Mouse (Mus musculus) Patski (cell line): ENCODE results near the gene Zfp809. TPM values are rescaled to one million over a fixed set of nuclear protein-coding genes. Genes with fewer than 3 reads are reported as not detected.

Source experiments
- ATAC-seq: fragments of 100-300 bp; one replicate; pipeline ENCODE4 v1.8.0; 2021
- CTCF ChIA-PET: fragments of 350-600 bp; sonication (Branson Sonifier 250); formaldehyde crosslinking; loops from one replicate; lab custom pipeline; 2022; ENCODE audit warnings: inconsistent platforms; lab: Charles Lee
- POLR2A ChIA-PET: fragments of 350-600 bp; sonication (Branson Sonifier 250); formaldehyde crosslinking; loops from one replicate; lab custom pipeline; 2022; ENCODE audit warnings: antibody characterized with exemption, inconsistent platforms; lab: Charles Lee
- DNase-seq: peaks from one replicate; pipeline ENCODE4 v3.0.0-alpha.2; 2011; ENCODE audit warnings: low read depth, low spot score
- H3K27me3 ChIP-seq: fragments of 371-371 bp; one replicate; pipeline ENCODE4 v1.5.1; 2021
- CTCF ChIP-seq: fragments of 100-300 bp; IDR thresholded peaks from one replicate; pipeline ENCODE4 v1.5.1; 2021
- in situ Hi-C: fragments of 300-500 bp; cut with MboI; formaldehyde crosslinking; loops from 3 replicates; pipeline ENCODE4 v1.11.1; 2018; ENCODE audit warnings: low pct_unique_long_range_greater_than_20kb, mixed read lengths
- polyA plus RNA-seq: library from polyadenylated mRNA; unstranded; gene quantifications from one replicate; pipeline ENCODE4 v1.2.3, GENCODE M21; 2021

Zfp809 gene
- polyA plus RNA-seq, 1 experiment from 2014 or later = 32.9 TPM

- TF ChIP-seq CTCF = no peak
- ATAC-seq (no peak), DNase-seq (no peak)
- H3K27me3 ChIP-seq = no peaks in the 10 kb centered on the region
- in situ Hi-C loops = no loop called here
- CTCF ChIA-PET = no interaction called here
- POLR2A ChIA-PET = no interaction called here
Measured at GRCm38 (mm10) chr9:22262611-22263010, 37.1 kb downstream of the Zfp809 start.

GRCm38 (mm10) chr9:22268886-22269285 is 43.4 kb downstream of the Zfp809 start:
- TF ChIP-seq CTCF = no peak
- POLR2A ChIA-PET = no interaction called here
- CTCF ChIA-PET = no interaction called here
- no peaks in the 10 kb centered on the region for H3K27me3 ChIP-seq
- in situ Hi-C loops = no loop called here
- ATAC-seq = no peak
- DNase-seq = no peak

- no peak for TF ChIP-seq CTCF
- H3K27me3 ChIP-seq = no peaks in the 10 kb centered on the region
- in situ Hi-C loops = no loop called here
- DNase-seq (no peak), ATAC-seq (no peak)
- ChIA-PET CTCF (interaction anchor here (1.6 kb wide), 1 partner anchor 53 kb away, joined by 3 read pairs; the partner anchor contains the start of gene Zfp809), POLR2A (interaction anchor here (0.6 to 1.2 kb wide), 2 partner anchors 8 to 179 kb away, joined by 3 to 4 read pairs; no protein-coding TSS in a partner anchor)
Measured at GRCm38 (mm10) chr9:22278733-22279132, 53.2 kb downstream of the Zfp809 start.

Other genes with a start within 250 kb of the Zfp809 start
- gene Rgl3, start 236.3 kb upstream of the Zfp809 start, polyA plus RNA-seq = 41.7 TPM
- gene Ccdc151, start 223.1 kb upstream of the Zfp809 start, polyA plus RNA-seq = 7.5 TPM
- gene Prkcsh, start 222.9 kb upstream of the Zfp809 start, polyA plus RNA-seq = 276 TPM
- 0.10 TPM for gene Elavl3, start 173.7 kb upstream of the Zfp809 start, polyA plus RNA-seq
- gene Gm49318, start 154.5 kb upstream of the Zfp809 start, polyA plus RNA-seq = not detected
- 10.9 TPM for gene Zfp653, start 154.3 kb upstream of the Zfp809 start, polyA plus RNA-seq
- 44.3 TPM for gene Ecsit, start 140.3 kb upstream of the Zfp809 start, polyA plus RNA-seq
- 408 TPM for gene Cnn1, start 126.5 kb upstream of the Zfp809 start, polyA plus RNA-seq
- 123 TPM for gene Elof1, start 108.5 kb upstream of the Zfp809 start, polyA plus RNA-seq
- gene Acp5, start 90.0 kb upstream of the Zfp809 start, polyA plus RNA-seq = not detected
- 72.3 TPM for gene Pigyl, start 68.9 kb upstream of the Zfp809 start, polyA plus RNA-seq
- gene Zfp872, start 37.6 kb upstream of the Zfp809 start, polyA plus RNA-seq = not detected
- gene Zfp599, start 34.2 kb downstream of the Zfp809 start, polyA plus RNA-seq = 0.27 TPM
- gene Zfp810, start 81.9 kb downstream of the Zfp809 start, polyA plus RNA-seq = 12.5 TPM
- gene Anln, start 163.5 kb downstream of the Zfp809 start, polyA plus RNA-seq = 87.6 TPM
- gene 9530077C05Rik, start 185.8 kb downstream of the Zfp809 start, polyA plus RNA-seq = 12.7 TPM
- not detected for gene Gm17545, start 228.6 kb downstream of the Zfp809 start, polyA plus RNA-seq
- 59.1 TPM for gene Rp9, start 244.0 kb downstream of the Zfp809 start, polyA plus RNA-seq